Mouse (Mus musculus) heart, adult 8-10 months (tissue): ENCODE measurements around the gene Trp53rkb. TPM values are rescaled to one million over a fixed set of nuclear protein-coding genes. Genes with fewer than 3 reads are reported as not detected.

Source experiments
- DNase-seq: peaks from one replicate; pipeline ENCODE4 v3.0.0; 2022; ENCODE audit warnings: low spot score
- total RNA-seq, 4 experiments: library from RNA; stranded (reverse); gene quantifications; 2 replicates each; pipeline ENCODE4 v1.2.4; 2022

Trp53rkb gene
- total RNA-seq: 1 to 10 TPM; 1.3 to 3.2 (median 1.9) TPM

DNA sequence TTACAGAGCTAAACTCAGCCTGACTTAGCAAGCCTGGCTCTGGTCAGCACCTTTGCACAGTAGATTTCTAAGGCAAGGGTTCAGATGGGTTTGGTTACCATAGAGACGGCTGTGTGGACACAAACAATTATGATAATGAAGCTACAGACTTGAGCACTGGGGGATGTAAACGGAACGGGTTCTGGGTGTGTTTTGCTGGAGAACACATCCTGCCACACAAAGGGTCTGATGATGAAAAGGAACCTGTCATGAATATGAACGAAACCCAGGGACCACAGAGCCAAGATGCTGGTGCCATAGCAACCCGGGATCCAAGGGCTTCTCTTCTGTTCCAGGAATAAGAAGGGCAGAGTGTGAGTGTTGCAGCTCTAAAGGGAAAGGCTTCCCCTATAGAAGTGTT lies at the start of gene Trp53rkb:
Gene Trp53rkb (plus strand): TSS at position 177 of the 400 bp plus-strand sequence.
- no peak for DNase-seq

DNA sequence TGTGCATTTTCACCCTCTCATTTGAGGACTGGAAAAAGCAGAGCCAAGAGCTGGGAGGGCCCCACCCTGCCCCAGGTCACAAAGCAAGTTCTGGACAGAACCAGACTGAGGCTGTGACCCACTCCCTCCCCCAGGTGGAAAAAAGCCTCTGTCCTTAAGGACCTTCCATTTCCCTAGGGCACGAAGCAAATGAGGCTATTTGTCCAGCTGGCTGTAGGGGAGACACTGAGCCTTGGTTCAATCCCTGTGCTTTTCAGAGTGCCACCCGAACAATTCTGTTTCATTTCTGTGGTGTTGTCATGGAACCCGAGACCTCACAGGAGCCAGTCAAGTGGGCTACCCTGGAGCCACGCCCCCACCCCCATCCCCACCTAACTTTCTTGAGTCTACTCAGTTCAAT lies 48.8 kb upstream of the Trp53rkb start:
- no peak for DNase-seq

DNA sequence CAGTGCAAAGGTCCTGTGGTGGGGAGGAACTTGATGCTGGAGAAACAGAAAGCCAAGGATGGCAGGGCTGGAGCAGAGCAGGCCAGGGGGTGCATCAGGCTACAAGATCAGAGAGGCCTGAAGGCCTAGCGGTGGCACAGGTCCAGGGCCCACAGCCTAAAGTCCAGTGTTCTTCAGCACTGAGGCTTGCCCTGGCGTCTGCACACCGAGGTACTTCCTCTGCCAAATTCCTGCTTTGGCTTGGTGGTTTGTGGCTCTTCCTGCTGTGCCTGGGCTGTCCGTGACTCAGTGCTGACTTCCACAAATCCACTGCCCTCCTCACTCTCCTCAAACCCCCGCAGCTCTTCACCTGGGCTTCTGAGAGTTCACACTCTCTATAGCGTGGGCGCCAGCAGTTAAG lies 47.9 kb upstream of the Trp53rkb start:
- DNase-seq: no peak

DNA sequence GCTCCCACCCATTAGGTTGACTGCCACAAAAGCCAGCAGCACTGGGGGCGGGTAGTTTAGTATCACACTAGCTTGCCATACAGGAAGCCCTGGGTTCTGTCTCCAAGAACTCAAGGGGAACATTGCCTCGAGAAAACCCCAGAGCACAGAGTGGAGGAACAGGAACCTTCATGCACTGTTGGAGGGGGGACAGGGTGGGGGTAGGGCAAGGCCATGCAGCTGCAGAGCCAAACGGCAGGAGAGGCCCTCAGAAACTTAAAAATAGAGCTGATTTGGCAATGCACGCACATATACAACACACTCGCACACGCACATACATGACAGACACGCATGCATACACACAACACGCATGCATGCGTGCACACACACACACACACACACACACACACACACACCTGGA lies 46.5 kb upstream of the Trp53rkb start:
- DNase-seq: no peak

DNA sequence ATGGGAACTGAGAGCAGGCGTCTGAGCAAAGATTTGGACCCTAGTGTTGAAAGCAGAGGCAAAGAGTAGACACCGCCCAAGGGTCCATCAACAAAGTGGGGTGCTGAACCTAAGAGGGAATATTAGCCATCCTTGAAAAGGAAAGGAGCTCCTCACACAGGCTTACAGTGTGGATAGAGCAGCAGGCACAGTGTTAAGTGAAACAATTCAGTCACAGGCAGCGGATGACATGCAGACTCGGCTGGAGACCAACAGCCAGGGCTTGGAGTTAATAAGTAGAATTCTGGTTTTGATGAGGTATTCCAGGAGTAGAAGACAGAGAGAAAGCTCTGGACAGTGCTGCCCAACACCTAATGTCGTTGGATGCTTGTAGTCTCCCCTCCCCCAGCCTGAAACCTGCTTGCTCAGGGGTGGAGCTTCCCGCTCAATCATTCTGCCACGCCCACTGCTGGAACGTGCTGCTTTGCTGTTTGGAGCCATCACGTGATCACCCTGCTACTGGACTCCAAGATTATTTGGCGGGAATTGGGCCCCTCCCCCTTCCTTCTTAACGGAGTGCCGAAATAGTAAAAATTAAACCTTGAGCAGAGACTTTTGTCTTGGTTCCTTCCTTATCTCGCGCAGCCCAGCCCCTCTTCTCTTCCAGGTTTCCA lies 45.9 kb upstream of the Trp53rkb start:
- peak; percentile 14 for DNase-seq

DNA sequence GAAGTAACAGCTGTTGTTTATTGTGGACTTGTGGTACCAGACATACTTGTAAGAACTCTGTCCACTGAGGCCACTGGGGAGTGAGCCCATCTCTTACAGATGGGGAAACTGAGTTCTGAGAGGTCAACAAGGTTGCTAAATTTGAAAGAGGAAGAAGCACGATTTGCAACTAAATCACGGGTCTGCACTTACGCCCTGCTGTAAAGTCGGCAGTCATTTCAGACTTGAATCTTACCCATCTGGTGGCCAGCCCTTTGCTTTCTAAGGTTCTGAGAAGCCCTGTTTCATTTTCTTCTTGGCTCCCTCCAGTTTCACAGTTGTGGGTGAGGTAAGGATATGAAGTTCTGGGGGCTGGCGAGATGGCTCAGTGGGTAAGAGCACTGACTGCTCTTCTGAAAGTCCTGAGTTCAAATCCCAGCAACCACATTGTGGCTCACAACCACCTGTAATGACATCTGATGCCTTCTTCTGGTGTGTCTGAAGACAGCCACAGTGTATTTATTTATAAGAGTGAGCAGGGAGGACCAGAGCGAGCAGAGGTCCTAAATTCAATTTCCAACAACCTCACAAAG lies 41.6 kb upstream of the Trp53rkb start:
- DNase-seq: no peak

DNA sequence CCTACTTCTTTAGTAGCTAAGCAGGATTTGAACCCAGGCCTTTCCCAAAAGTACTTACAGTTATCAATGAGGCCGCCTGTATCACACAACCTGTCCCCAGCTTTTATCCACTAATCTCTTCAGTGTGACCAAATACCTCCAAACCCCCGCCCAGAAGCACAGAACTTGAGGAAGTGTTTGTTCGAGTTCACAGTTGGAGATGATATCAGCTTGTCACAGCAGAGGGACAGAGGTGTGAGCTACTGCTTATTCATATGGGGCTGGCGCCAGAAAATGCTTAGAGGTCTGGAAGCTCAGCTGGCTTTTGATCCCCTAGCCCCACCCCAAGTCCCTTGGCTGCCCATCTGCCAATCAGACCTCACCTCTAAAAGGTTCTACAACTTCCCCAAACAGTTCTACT lies 38.1 kb upstream of the Trp53rkb start:
- no peak for DNase-seq

DNA sequence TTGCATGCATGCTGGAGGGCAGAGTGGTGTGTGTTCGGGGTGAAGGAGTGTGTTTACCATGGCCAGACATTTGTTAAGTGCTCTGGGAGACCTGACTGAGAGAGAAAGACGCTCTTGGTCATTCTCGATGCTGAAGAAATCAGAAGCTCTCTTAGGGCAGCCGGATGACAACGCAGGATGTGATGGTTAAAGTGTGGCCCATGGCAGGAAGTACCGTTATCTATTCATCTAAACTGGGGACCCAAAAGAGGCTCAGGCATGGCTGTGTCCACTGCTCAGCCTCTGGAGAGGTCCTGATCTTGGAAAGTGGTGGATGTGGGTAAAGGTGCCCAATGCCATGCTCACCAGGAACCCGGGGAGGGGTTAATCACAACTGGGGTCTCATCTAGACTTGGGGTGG lies 37.6 kb upstream of the Trp53rkb start:
- no peak for DNase-seq

DNA sequence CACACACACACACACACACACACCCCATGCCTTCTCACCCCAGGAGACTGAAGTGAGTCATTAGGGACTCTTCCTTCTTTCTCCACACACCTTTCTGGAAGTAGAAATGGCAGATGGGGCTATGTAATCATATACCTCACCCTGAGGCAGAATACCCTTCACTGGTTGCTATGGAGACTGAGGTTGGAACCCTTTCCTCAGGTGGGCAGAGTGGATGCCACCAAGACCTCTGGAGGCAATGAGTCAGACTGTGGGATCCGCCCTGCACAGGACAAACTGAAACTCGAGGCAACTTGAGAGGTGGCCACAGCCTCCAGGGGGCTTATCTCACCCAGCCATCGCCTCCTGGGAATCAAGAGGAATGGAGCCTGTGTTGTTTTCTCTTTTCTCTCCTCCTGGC lies 34.4 kb upstream of the Trp53rkb start:
- DNase-seq: no peak

DNA sequence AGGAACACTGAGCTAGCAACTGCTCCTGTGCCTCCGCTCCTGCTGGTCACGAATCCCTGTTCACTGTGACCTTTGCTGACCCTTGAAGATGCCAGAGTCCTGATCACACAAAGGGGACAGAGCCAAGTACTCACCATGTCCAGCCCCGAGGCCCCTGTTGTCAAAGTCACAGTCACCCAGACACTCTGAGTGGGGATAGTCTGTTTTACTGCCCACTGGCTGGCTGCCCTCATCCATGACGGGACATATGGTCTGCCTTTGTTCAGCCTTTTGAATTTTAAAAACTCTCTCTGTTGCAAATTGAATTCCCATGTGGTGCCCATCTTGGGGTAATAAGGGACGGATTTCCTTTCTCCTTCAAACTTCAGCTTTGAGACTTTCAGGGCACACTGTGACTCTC lies 28.3 kb upstream of the Trp53rkb start:
- no peak for DNase-seq

DNA sequence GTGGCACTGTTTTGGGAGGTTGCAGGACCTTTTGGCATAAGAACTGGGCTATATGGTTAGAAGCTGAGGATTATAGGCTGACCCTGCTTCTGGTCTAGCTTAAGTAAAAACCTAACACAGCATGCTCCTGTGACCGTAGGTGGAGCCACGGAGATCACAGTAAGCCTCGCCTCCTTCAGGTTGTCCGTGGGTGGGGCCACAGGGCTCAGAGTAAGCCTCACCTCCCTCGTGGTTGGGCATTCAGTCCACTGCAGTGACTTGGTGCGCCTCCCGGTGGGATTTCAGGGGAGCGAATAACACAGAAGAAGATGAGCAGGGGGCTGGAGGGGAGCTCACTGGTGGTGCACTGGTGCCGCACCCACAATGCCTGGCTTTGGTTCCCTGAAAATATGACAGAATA lies 24.7 kb upstream of the Trp53rkb start:
- DNase-seq: no peak

DNA sequence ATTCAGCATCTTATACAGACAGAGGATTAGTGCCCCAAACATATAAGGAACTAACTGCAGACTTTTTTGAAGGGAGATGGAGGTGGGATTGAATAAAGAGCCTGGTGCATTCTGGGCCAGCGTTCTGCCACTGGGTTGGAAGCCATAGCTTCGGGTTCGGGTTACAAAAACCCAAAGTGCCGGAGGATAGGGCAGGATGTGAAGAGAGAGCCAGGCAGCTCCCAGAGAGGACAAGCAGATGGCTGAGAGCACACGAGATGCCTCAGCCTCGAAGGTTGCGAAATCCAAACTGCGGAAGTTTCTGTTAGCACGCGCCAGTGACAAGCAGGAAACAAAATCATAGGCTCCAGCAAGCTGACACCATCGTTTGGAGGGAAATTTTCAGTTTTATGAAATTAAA lies 20.9 kb upstream of the Trp53rkb start:
- peak; percentile 56 for DNase-seq

DNA sequence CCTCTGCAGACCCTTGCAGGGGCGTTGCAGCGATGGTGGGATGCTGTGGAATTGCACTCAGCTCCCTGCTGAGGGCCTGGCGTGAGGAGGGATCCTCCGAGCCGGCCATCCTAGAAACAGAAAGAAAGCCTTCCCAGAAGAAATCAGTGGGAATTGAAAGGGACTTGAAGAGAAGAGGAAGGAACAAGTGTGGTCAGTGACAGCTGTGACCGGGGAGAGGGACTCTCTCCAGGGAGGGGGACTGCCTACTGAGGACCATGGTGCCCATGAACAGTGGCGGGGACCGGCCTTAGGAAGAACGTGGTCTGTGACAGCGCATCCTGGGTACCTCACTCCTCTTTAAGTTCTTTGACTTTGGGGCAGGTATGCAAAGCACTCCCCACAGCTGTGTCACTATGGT lies 18.7 kb upstream of the Trp53rkb start:
- DNase-seq: no peak

DNA sequence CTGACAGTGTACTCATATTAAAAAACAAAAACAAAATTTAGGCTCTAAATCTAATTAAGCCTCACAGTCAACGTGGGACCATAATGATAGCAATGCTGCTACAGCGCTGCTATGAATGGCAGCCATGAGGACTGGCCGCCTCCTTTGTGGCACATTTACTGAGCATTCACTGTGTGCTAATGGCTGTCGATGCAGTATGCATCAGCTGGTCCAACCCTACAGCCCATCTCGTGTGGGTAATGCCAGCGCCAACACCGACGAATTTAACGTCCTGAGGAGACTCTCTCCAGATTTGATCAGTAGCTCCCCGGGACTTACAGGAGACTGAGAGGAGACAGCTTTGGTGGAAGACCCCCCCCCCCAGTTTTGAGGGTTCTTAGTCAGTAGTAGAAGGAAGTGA lies 18.1 kb upstream of the Trp53rkb start:
- DNase-seq: no peak

DNA sequence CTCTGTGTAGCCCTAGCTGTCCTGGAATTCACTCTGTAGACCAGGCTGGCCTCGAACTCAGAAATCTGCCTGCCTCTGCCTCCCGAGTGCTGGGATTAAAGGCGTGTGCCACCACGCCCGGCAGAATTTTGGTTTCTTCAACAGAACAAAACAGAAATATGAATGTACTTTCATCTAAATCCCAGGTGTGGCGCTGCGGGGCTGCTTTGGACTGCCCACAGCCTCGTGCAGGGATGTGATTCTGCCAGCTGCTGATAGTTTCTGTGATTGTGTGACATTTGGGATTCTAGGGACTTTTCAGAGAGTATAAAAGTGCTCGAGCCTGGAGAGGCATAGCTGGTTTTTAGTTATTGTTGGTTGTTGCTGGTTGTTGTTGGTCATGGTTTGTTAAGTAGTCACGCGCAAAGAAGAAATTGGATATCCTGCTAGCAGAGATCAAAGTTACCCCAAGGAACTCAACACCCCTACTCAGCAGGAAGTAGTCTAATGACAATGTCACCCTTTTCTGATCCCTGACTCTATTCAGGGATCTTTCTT lies 16.9 kb upstream of the Trp53rkb start:
- DNase-seq: no peak

DNA sequence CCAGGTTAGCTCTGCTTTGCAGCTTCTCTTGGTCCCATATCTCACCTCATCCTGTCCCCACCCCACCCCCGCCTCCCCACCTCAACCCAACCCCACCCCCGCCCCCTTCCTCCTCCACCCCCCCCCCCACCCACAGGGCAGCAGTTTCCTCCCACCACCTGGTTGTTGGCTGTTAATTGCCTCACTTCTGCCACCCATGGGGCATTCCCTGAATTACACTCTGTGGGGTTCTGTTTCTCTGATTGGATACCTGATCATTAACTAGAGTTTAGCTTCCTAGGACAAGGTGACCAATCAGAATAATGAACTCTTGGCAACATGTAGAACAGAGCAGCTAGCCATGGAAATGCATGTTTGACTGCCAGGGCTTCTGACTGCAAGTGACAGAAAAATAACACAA lies 16.1 kb upstream of the Trp53rkb start:
- DNase-seq: no peak

DNA sequence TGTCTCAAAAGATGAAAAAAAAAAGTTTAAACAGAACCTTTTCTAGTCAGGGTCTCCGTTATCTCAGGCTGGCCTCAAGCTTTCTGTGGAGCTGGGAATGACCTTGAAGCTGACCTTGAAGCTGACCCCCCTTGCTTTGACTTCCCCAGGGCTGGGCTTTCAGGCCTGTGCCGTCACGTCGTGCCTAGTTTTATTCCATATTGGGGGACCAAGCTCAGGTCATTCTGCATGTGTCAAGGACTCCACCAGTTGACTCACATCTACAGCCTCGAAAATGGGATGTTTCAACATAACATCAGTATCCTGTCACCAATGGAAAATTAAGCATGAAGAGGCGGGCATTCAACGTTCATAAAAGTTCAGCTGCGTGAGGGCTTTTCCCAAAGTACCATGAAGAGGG lies 12.4 kb upstream of the Trp53rkb start:
- no peak for DNase-seq

DNA sequence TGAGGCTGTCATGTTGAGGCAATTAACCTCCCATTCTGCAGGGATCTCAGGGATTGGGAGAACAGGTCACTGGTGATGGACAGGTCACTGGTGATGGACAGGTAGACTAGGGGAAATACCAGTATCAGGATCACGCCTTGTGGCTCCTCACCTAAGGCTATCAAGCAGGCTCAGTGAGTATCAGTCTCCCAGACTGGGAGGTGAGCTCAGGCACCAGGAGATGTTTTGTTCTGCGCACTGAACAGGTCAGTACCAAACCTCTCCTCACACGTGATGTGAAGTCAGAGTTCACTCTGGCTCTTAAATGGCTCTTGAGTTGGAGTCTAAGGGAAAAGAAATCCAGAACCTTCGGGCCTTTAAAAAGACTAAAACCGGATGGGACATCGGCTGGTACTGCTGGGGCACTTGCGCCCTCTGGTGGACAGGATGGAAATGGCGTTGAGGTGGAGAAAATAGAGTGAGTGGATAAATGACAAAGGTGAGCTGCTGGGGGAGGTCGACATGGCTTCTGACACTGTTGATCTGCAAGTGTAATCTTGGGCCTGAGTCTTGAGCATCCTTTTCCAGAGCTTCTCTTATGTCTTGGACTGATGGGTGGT lies 11.3 kb upstream of the Trp53rkb start:
- peak; percentile 79 for DNase-seq

DNA sequence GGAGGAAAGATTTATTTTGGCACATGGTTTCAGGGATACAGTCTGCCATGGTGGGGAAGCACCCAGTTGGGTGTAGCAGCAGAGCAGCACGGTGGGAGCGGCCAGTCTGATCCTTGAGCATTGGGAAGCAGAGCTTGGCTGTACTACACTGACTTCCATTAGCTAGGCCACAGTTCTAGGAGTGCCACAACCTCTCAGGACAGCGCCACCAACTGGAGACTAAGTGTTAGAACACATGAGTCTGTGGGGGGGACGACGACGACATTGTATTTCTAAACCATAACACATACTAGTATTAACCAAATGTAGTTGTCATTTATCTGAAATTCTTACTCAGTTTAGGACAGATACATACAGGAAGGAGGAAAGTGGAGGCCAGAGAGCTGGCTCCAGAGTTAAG lies 8.0 kb upstream of the Trp53rkb start:
- no peak for DNase-seq

DNA sequence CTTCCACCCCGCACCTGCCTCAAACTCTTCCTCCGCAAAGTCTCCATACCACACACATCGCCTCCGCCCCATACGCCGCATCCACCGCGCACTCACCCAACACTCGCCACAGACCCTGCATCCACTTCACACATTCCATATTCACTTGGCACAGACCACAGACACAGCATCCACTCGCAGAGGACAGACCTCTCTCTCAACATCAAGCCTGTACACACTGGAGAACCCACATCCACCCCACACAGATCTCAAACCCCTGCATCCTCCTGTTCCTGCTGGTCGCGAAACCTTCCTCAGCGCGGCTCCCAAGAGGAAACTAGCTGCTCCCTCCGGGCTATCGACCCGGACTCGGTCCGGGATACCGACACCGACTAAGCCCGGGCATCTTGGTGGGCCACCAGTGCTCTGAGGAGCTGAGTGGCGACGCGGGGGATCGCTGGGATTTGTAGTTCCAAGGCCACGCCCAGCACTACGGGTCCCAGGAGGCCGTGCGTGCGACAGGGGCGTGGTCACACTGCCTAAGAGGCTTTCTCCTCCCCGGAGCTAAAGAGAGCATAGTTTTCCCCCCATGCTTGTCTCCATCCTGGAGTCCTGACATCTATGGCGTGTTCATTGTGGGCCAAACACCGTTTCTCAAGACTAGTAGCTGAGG lies 5.9 kb upstream of the Trp53rkb start:
- DNase-seq: peak; percentile 78

DNA sequence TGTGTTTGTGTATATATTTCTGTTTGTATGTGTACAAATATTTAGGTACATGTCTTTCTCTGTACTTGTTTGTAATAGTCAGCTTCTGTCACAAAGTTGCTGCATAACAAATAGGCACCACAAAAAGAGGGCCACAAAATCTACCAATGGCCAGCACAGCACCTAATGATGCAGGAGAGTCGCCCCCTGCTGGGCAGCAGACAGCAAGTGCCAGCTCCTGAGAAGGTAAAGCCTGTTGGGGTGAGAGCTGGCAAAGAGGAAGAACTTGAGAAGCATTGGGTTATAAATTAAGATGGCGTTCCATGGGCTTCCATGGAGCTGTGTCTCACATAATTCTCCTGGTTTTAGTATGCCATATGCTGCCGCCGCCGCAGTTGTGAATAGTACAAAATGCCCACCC lies 593 bp upstream of the Trp53rkb start:
- DNase-seq: no peak

DNA sequence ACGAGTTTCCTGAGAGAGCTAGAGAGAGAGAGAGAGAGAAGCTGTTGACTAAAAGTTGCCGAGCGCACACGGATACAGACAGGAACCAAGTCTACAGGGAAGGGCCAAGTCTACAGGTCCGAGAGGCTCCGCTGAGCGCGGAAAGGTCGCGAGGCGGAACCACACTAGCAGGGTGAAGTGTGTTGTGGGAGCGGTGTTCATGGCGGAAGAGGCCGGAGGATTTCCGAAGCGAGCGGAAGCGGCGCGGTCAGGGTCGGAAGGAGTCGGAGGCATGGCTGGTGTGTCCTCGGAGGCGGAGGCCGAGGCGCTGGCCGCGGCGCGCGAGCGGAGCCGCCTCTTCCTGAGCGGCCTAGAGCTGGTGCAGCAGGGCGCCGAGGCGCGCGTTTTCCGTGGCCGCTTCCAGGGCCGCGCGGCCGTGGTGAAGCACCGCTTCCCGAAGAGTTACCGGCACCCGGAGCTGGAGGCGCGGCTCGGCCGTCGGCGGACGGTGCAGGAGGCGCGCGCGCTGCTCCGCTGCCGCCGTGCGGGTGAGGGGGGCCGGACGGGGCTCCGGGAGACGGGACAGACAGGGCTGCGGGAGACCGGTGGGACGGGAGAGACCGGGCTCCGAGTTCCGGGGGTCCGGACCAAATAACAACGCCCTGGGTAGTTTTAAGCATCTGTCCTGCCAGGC lies 1.3 kb downstream of the Trp53rkb start:
- peak; percentile 85 for DNase-seq
